Mouse (Mus musculus) lung, adult 2 months (tissue): ENCODE measurements at regions not wholly inside any gene's neighbourhood (a gene's known extent, or its start where the extent isn't known, plus 50 kb on each side); places are given as distances from the start of the nearest gene placed in this dataset.

ENCODE experiments used
- CTCF ChIP-seq: fragments of 200-500 bp; IDR thresholded peaks from 2 replicates; pipeline ENCODE4 v1.5.1; 2011; ENCODE audit warnings: mild to moderate bottlenecking, low read length, control low read depth; ENCODE audit not compliant: insufficient read depth
- POLR2A ChIP-seq: fragments of 200-500 bp; IDR thresholded peaks from 2 replicates; pipeline ENCODE4 v1.6.1; 2011; ENCODE audit warnings: low read depth, mild to moderate bottlenecking, control low read depth, low read length, borderline replicate concordance; ENCODE audit errors: extremely low read depth

DNA sequence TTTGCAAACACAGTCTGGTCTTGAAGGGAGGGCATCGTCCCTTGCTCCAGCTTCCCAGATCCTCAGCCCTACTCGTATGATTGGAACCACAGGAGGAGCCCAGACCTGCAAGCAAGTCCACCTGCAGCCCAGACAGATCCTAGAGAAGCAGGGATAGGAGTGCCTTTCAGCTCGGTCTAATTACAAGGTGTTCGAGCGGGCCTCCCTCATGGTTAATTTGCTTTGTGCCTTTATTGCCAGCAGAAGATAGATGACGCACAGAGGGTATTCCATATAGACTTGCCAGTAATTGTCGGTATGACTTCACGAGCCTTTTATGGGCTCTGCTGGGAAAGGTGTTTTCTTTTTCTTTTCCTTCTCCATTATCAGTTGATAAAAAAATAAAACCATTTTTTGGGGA lies 216.9 kb upstream of the Gm4791 start:
- no peak for TF ChIP-seq POLR2A
- no peak for TF ChIP-seq CTCF
